Mouse (Mus musculus) urinary bladder, adult 2 months (tissue): ENCODE results near the gene Mecom. TPM values are rescaled to one million over a fixed set of nuclear protein-coding genes. Genes with fewer than 3 reads are reported as not detected.

ENCODE experiments used
- DNase-seq: peaks from one replicate; pipeline ENCODE4 v3.0.0; 2022; ENCODE audit warnings: low spot score
- polyA plus RNA-seq: library from polyadenylated mRNA; depleted of rRNA; stranded (reverse); fragments of >200 nt; gene quantifications from 2 replicates; pipeline ENCODE4 v1.2.3, GENCODE M21; 2012; rRNA removed

The Mecom gene
- polyA plus RNA-seq, 1 experiment, result 53.3 TPM

GRCm38 (mm10) chr3:29963447-29963846 is 584.4 kb downstream of the Mecom start:
- no peak for DNase-seq

GRCm38 (mm10) chr3:29959051-29959450 is 588.8 kb downstream of the Mecom start:
- DNase-seq, result no peak

- no peak for DNase-seq
Observed at GRCm38 (mm10) chr3:29957365-29958236, 590.2 kb downstream of the Mecom start.

- no peak for DNase-seq
Observed at GRCm38 (mm10) chr3:29953269-29953668, 594.5 kb downstream of the Mecom start.

- DNase-seq, result no peak
Observed at GRCm38 (mm10) chr3:29950853-29951252, 597.0 kb downstream of the Mecom start.

GRCm38 (mm10) chr3:29903596-29904308 is 644.1 kb downstream of the Mecom start:
- no peak for DNase-seq

Other genes starting within 250 kb of the Mecom start
- not detected in 2 replicates for gene Actrt3, start 51.9 kb upstream of the Mecom start, polyA plus RNA-seq
- gene Mynn, start 54.1 kb upstream of the Mecom start, polyA plus RNA-seq, result 18.3 and 22.5 TPM in 2 replicates
- 0.06 TPM in 1 of 2 replicates, not detected in the other for gene Lrriq4, start 96.5 kb upstream of the Mecom start, polyA plus RNA-seq
- 0.25 and 0.27 TPM in 2 replicates for gene Lrrc34, start 99.9 kb upstream of the Mecom start, polyA plus RNA-seq
- gene Lrrc31, start 151.8 kb upstream of the Mecom start, polyA plus RNA-seq, result 0.11 TPM in 1 of 2 replicates, not detected in the other
- not detected in 2 replicates for gene Samd7, start 198.3 kb upstream of the Mecom start, polyA plus RNA-seq
- gene Sec62, start 244.9 kb upstream of the Mecom start, polyA plus RNA-seq, result 70.3 and 73.2 TPM in 2 replicates